Mouse (Mus musculus): ENCODE results near the gene Zfp618. TPM values are rescaled to one million over a fixed set of nuclear protein-coding genes. Genes with fewer than 3 reads are reported as not detected.

The Zfp618 gene
- polyA plus RNA-seq, 1 experiment, result 12.3 TPM

DNA sequence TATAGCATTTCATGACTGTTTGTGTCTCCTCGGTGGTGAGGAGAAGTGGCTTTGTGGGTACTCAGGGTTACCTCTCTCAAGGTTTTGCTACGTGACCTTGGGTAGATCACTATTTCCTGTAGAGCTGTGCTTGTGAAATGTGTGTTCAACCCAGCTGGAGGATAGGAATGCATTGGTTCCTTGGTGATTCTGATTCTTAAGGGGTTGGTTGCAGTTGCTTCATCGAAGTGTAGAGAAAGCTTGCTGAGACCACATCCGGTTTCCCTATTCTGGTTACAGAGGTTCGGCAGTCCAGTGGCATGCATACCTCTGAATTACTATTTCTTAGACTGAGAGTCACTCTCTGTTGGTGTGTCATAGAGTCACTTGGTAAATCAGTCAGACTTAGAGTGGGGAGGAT, 4.2 kb downstream of the Zfp618 start:
- no peak overlapping the region for H3K4me3 ChIP-seq (ENCODE audit: insufficient read depth, low read length)

DNA sequence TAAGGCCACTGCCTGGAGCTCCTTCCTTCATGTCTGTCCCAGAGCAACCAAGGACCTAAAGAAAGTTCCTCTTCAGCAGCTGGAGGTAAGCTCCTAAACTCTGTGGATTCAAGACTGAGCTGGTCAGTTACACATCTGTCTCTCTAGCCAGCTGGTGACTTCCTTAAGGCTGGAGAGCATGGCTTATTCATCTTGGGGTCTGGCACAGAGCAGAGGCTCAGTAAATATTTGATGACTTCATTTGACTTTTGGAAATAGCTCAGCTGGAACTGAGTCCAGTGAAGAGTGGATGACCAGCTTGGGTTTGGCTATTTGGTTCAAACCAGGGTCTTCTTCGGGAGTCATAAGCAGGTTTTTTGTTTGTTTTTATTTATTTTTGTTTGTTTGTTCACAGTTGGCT, 6.6 kb downstream of the Zfp618 start:
- Histone ChIP-seq H3K4me1 (ENCODE audit: control insufficient read depth, insufficient read depth, low read length) (peaks cover 13% of the 10 kb centered on the region), H3K4me3 (ENCODE audit: insufficient read depth, low read length) (no peak overlapping the region), H3K27ac (ENCODE audit: insufficient read depth, low read length) (no peak overlapping the region)
- TF ChIP-seq POLR2A (IDR thresholded peaks at IDR 0.05; ENCODE audit: low read depth, low read length), result no peak
- TF ChIP-seq CTCF (IDR thresholded peaks at IDR 0.05; ENCODE audit: borderline replicate concordance, insufficient read depth, low read length), result no peak

More for the DNA sequence above, 4.2 kb downstream of the Zfp618 start:
- no peak overlapping the region for H3K27ac ChIP-seq (ENCODE audit: insufficient read depth, low read length)
- no peak for TF ChIP-seq CTCF (IDR thresholded peaks at IDR 0.05; ENCODE audit: borderline replicate concordance, insufficient read depth, low read length)
- no peak for TF ChIP-seq POLR2A (IDR thresholded peaks at IDR 0.05; ENCODE audit: low read depth, low read length)
- peaks cover 13% of the 10 kb centered on the region for H3K4me1 ChIP-seq (ENCODE audit: control insufficient read depth, insufficient read depth, low read length)

DNA sequence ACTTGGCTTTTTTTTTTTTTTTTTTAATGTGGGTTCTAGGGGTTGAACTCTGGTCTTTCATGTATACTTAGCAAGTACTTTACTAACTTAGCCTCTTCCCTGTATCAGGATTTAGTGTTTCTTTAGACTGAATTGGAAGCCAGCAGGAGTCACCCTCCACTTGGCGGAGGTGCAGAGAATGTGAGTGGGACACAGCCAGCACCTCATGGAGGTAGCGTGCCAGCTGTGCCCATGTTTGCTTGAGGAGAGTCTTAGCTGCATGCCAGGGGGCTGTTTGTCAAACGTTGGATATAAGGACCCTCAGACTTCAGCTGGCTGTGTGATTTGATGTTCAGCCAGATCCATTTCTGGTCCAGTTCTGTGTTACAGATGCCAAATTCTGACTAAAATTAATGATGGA, 7.7 kb downstream of the Zfp618 start:
- TF ChIP-seq POLR2A (IDR thresholded peaks at IDR 0.05; ENCODE audit: low read depth, low read length), result no peak
- no peak for TF ChIP-seq CTCF (IDR thresholded peaks at IDR 0.05; ENCODE audit: borderline replicate concordance, insufficient read depth, low read length)
- H3K27ac ChIP-seq (ENCODE audit: insufficient read depth, low read length), result no peak overlapping the region
- H3K4me3 ChIP-seq (ENCODE audit: insufficient read depth, low read length), result no peak overlapping the region
- peaks cover 13% of the 10 kb centered on the region for H3K4me1 ChIP-seq (ENCODE audit: control insufficient read depth, insufficient read depth, low read length)

DNA sequence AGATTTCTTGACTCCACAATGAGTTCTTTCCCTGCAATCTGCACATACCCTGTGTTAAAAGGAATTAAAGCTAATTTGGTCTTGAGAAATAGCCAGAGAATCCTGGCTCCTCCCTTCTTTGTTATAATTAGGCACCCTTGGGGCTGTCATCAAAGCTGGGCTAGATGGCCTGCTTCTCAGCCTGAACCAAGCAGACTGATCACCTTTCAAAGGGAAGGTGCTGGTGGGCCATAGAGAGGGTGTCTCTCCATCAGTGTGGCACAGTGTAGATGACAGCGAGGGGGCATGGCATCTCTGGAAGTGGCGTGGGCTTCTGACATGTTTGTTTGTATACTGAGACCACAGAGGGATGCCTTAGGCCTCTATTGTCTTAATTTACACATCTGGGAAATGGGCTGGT, 9.5 kb downstream of the Zfp618 start:
- H3K27ac ChIP-seq (ENCODE audit: insufficient read depth, low read length), result no peak overlapping the region
- TF ChIP-seq CTCF (IDR thresholded peaks at IDR 0.05; ENCODE audit: borderline replicate concordance, insufficient read depth, low read length), result no peak
- TF ChIP-seq POLR2A (IDR thresholded peaks at IDR 0.05; ENCODE audit: low read depth, low read length), result no peak
- H3K4me1 ChIP-seq (ENCODE audit: control insufficient read depth, insufficient read depth, low read length), result peaks cover 8% of the 10 kb centered on the region; the same call in 1 of the 2 replicates
- no peak overlapping the region for H3K4me3 ChIP-seq (ENCODE audit: insufficient read depth, low read length)

DNA sequence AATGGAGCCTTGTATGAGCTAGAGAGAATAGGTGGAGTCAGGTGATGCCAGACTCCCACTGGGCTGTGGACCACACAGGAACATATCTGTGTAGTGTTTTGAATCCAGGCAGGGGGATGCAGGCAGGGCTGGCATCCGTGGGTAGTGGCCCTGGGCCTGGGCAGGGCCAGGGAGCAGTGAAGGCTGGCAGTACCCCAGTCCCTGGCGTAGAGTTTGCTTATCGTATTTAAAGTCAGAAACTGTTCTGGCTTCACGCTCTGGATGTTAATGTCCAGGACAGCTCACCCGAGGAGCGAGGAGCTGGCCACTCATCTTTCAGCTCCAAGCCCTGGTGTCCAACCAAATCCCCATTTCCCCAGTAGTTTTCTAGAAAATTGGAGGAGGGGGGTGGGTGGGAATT, 10.2 kb downstream of the Zfp618 start:
- peaks cover 8% of the 10 kb centered on the region; the same call in 1 of the 2 replicates for H3K4me1 ChIP-seq (ENCODE audit: control insufficient read depth, insufficient read depth, low read length)

DNA sequence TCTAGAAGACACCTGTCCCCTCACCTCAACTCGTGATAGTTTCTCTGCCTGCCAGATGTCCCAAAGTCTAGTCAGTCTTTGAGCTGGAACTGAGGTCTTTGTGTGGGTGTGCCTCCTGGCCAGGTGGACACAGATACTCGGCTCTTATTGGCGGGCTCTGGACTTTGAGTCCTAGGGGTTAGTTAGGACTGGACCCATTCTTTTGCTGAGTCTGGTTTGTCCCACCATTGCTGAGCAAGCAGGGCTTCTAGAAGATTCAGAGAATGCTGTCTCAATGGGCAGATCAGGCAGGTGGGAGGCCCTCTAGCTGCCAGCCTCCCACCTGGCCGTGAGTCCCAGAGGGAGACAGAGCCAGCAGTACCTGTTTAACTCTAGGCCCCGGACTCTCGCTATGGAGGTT, 12.1 kb downstream of the Zfp618 start:
- Histone ChIP-seq H3K27ac (ENCODE audit: insufficient read depth, low read length) (no peak overlapping the region), H3K4me3 (ENCODE audit: insufficient read depth, low read length) (no peak overlapping the region), H3K4me1 (ENCODE audit: control insufficient read depth, insufficient read depth, low read length) (no peaks in the 10 kb centered on the region)
- TF ChIP-seq POLR2A (IDR thresholded peaks at IDR 0.05; ENCODE audit: low read depth, low read length) (no peak), CTCF (IDR thresholded peaks at IDR 0.05; ENCODE audit: borderline replicate concordance, insufficient read depth, low read length) (no peak)

More for the DNA sequence above, 10.2 kb downstream of the Zfp618 start:
- no peak overlapping the region for H3K4me3 ChIP-seq (ENCODE audit: insufficient read depth, low read length)
- no peak for TF ChIP-seq CTCF (IDR thresholded peaks at IDR 0.05; ENCODE audit: borderline replicate concordance, insufficient read depth, low read length)
- TF ChIP-seq POLR2A (IDR thresholded peaks at IDR 0.05; ENCODE audit: low read depth, low read length), result no peak
- H3K27ac ChIP-seq (ENCODE audit: insufficient read depth, low read length), result no peak overlapping the region

DNA sequence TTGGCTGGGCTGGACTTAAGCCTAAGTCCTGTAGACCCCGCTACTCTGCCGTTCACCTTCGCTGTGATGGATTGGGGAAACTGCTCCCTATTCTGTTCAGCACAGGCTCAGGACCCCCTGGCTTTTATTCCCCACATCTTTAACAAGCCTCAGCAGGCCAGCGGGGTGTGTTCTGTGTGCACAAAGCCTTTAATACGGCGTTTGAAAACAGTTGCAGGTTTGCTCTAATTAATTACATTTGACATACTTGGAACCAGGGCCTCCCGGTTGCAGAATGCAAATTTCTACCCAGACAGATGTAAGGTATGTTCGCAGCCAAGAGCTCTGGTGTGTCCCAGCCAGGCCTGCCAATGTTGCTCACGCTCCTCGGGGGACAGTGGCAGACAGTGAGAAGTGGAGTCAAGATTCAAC, 13.1 kb downstream of the Zfp618 start:
- TF ChIP-seq POLR2A (IDR thresholded peaks at IDR 0.05; ENCODE audit: low read depth, low read length), result no peak
- no peak for TF ChIP-seq CTCF (IDR thresholded peaks at IDR 0.05; ENCODE audit: borderline replicate concordance, insufficient read depth, low read length)
- Histone ChIP-seq H3K27ac (ENCODE audit: insufficient read depth, low read length) (no peak overlapping the region), H3K4me1 (ENCODE audit: control insufficient read depth, insufficient read depth, low read length) (no peaks in the 10 kb centered on the region), H3K4me3 (ENCODE audit: insufficient read depth, low read length) (no peak overlapping the region)

DNA sequence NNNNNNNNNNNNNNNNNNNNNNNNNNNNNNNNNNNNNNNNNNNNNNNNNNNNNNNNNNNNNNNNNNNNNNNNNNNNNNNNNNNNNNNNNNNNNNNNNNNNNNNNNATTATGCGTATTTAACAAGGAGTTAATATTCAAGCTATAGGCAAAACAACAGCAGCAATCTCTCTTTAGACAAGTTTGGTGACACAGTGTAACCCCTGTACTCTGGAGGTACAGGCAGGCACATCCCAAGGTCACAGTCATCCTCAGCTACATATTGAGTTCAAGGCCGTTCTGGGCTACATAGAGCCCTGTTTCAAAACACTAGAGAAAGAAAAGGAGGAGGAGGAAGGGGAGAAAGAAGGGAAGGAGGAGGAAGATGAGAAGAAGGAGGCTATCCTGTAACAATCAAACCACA, 16.2 kb downstream of the Zfp618 start:
- no peak for TF ChIP-seq POLR2A (IDR thresholded peaks at IDR 0.05; ENCODE audit: low read depth, low read length)
- no peak for TF ChIP-seq CTCF (IDR thresholded peaks at IDR 0.05; ENCODE audit: borderline replicate concordance, insufficient read depth, low read length)
- Histone ChIP-seq H3K4me1 (ENCODE audit: control insufficient read depth, insufficient read depth, low read length) (no peaks in the 10 kb centered on the region), H3K4me3 (ENCODE audit: insufficient read depth, low read length) (no peak overlapping the region), H3K27ac (ENCODE audit: insufficient read depth, low read length) (no peak overlapping the region)

DNA sequence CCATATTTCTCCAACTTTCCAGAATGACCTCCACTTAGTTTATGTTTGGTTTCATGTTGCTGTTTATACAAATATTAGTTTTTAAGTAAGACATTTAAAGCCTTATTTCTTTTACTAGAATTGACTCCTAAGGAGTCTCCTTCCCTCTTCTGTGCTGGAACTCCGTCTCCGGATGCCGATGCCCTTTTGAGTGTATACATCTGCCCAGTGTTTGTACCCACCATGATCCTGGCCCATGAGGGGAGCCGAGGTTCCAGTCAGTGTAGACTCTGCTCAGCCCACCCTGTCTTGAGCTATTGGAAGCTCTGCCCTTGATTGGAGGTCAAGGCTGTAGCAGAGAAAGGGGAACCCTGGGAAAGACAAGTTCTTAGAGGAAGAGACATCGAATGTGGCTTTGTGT, 18.2 kb downstream of the Zfp618 start:
- TF ChIP-seq POLR2A (IDR thresholded peaks at IDR 0.05; ENCODE audit: low read depth, low read length) (no peak), CTCF (IDR thresholded peaks at IDR 0.05; ENCODE audit: borderline replicate concordance, insufficient read depth, low read length) (no peak)
- no peaks in the 10 kb centered on the region for H3K4me1 ChIP-seq (ENCODE audit: control insufficient read depth, insufficient read depth, low read length)
- no peak overlapping the region for H3K27ac ChIP-seq (ENCODE audit: insufficient read depth, low read length)
- no peak overlapping the region for H3K4me3 ChIP-seq (ENCODE audit: insufficient read depth, low read length)

DNA sequence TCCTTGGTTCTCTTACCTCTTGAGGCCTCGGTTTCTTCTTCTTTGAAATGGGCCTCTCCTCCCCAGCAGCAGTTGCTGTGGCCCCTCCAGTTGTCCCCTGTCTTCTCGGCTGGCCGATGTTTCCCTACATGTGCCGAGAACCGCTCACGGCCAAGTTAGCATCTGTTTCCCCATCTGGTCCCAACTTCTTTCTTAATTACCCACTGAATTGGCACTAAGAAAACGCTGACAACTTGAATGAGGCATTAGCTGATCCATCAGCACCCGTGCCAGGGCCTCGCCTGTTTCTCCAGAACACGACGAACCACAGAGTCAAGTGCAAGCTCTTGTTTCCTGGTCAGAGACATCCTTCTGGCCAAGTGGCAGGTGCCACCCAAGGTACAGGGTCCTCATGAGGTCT, 26.0 kb downstream of the Zfp618 start:
- Histone ChIP-seq H3K4me1 (ENCODE audit: control insufficient read depth, insufficient read depth, low read length) (no peaks in the 10 kb centered on the region), H3K27ac (ENCODE audit: insufficient read depth, low read length) (no peak overlapping the region), H3K4me3 (ENCODE audit: insufficient read depth, low read length) (no peak overlapping the region)
- TF ChIP-seq CTCF (IDR thresholded peaks at IDR 0.05; ENCODE audit: borderline replicate concordance, insufficient read depth, low read length), result no peak
- TF ChIP-seq POLR2A (IDR thresholded peaks at IDR 0.05; ENCODE audit: low read depth, low read length), result no peak

DNA sequence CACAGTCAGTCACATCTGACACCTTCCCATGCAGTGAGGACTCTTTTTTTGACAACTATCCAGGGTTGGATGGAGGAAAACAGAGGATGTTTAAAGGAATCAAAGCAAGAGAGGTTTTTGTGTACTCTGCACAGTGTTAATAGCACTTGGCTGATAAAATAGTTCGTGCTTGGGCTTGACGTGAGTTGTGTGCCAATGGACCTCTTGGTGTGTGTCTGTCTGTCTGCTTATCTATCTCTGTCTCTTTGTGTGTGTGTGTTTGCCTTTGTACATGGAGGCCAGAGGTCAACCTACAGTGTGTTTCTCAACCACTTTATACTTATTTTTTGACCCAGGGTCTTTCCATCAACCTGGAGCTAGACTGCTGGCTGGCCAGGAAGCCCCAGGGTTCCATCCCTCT, 27.8 kb downstream of the Zfp618 start:
- Histone ChIP-seq H3K4me1 (ENCODE audit: control insufficient read depth, insufficient read depth, low read length) (peaks cover 3% of the 10 kb centered on the region), H3K4me3 (ENCODE audit: insufficient read depth, low read length) (no peak overlapping the region), H3K27ac (ENCODE audit: insufficient read depth, low read length) (no peak overlapping the region)
- no peak for TF ChIP-seq CTCF (IDR thresholded peaks at IDR 0.05; ENCODE audit: borderline replicate concordance, insufficient read depth, low read length)
- no peak for TF ChIP-seq POLR2A (IDR thresholded peaks at IDR 0.05; ENCODE audit: low read depth, low read length)

Data from embryonic fibroblast, embryonic 13.5 days (primary cell).